Mouse (Mus musculus): ENCODE results near the gene Srbd1.

The Srbd1 gene

GRCm38 (mm10) chr17:85985131-85985530, 159.8 kb downstream of the Srbd1 start:
- no peak for DNase-seq (ENCODE audit: low read depth, low spot score)

DNA sequence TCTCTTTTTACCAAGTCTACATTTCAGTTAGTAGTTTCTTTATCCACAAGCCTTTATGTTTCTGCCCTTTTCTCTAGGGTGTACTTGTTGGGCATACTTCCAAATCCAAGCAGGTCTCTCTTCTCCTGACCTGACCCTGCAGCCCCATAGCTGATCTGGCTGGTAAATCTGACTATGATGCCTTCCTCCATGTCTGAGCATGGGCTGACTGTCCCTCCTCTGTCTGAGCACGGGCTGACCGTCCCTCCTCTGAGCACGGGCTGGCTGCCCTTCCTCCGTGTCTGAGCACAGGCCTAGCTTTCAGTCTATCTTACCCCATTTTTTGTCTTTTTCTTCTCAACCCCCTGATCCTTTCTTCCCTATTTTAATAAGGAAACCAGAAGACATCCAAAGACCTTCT, 162.7 kb downstream of the Srbd1 start:
- DNase-seq (ENCODE audit: low read depth, low spot score) = no peak

- no peak for DNase-seq (ENCODE audit: low read depth, low spot score)
Measured at GRCm38 (mm10) chr17:85981869-85982268, 163.1 kb downstream of the Srbd1 start.

- DNase-seq (ENCODE audit: low read depth, low spot score) = no peak
Measured at GRCm38 (mm10) chr17:85978876-85979275, 166.1 kb downstream of the Srbd1 start.

DNA sequence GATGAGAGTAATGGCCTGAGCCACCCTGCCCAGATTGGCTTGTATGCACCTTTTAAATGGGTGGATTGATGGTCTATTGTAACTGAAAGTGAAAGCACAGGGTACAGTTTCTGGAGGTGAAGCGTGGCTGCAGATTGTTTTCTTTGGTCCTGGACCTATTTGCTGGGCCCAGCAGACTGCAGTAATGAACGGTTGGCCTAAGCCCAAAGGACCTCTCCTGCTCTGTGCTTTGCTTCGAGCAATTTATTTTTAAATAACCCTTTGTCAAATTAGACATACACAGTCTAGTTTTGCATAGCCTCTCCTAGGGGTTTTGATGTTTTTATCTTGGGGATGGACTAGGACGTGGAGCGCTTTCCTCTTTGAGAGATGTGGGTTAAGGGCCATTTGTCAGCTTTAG, 169.9 kb downstream of the Srbd1 start:
- no peak for DNase-seq (ENCODE audit: low read depth, low spot score)

DNA sequence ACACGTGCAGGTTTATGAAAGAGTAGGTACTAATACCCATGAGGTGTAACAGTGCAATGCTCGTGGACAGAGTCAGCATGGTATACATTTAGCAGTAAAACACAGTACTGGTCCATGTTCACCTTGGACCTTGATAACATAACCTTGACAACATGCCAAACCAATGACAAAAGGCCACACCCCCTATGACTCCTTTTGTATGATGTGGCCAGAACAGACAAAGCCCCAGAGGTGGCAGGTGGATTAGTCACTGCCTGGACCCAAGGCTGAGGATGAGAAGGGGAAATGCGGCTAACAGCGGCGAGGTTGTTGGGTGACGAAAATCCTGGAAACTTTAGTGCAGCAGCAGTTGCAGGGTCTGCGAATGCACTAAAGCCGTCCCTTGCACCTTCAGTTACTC, 170.4 kb downstream of the Srbd1 start:
- DNase-seq (ENCODE audit: low read depth, low spot score) = no peak

- no peak for DNase-seq (ENCODE audit: low read depth, low spot score)
Measured at GRCm38 (mm10) chr17:85971120-85971519, 173.9 kb downstream of the Srbd1 start.

DNA sequence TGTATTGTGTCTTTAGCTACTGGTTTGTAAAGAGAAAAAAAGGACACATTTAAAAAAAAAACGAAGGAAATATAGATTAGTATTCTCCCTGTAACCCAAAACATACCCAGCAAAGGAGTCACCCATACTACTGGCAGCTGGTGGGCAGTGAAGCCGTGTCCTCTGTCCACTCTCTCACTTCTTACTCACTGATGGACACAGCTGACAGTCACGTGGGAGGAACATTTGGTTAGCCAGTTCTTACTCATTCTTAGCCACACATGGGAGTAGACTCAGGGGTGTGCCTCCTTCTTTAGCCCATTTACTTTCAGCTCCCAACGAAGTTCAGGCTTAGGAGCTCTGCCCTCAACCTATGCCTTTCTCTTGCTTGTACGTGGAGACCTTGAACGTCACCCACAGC, 183.3 kb downstream of the Srbd1 start:
- no peak for DNase-seq (ENCODE audit: low read depth, low spot score)

- no peak for DNase-seq (ENCODE audit: low read depth, low spot score)
Measured at GRCm38 (mm10) chr17:85951771-85952170, 193.2 kb downstream of the Srbd1 start.

GRCm38 (mm10) chr17:85949919-85950505, 195.0 kb downstream of the Srbd1 start:
- DNase-seq (ENCODE audit: low read depth, low spot score) = no peak

- DNase-seq (ENCODE audit: low read depth, low spot score) = no peak
Measured at GRCm38 (mm10) chr17:85948911-85949909, 195.8 kb downstream of the Srbd1 start.

DNA sequence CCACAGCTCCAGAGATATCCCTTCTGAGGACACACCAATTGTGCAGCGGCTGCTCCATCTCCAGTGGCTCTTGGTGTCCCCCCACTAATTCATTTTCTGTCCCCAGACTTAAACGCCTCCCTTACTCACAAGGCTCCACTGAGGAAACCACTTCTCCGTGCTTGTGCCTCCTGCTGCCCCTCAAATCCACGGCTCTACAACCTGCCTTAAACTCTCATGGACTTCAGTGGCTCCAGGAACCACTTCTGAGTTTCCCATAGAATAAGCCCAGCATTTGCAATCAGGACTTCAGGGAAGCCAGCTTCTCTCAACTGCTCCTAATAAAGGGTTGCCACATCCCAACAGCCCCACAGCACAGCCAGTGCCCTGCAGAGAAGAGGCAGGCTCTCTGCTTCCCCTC, 200.2 kb downstream of the Srbd1 start:
- no peak for DNase-seq (ENCODE audit: low read depth, low spot score)

DNA sequence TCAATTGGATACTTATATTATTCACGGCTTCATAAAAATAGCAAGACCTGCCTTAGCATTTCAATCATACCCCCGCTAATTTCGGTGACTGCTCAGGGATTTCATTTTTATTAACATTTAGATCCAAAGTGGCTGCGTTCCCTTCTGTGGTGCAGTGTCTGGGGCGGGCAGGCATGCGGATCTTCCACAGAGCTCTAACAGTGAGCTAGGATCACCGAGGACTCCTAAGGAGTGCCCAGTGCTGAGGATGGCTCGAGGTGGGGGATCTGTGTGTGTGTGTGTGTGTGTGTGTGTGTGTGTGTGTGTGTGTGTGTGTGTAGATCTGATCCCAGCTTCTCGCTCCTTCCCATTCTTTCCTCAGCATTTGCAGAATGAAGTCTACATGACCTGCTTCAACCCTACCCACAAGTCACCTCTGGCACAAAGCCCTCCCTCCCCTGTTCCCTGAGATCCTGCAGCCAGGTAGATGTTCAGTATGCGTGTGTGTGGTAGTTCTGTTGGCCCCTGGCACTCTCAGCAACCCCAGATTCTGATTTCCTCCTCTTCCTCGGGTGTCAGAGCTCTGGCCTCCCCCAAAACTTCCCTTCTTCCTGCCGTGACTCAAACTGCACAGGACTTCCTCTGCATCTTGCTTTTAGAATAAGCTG, 200.9 kb downstream of the Srbd1 start:
- no peak for DNase-seq (ENCODE audit: low read depth, low spot score)

DNA sequence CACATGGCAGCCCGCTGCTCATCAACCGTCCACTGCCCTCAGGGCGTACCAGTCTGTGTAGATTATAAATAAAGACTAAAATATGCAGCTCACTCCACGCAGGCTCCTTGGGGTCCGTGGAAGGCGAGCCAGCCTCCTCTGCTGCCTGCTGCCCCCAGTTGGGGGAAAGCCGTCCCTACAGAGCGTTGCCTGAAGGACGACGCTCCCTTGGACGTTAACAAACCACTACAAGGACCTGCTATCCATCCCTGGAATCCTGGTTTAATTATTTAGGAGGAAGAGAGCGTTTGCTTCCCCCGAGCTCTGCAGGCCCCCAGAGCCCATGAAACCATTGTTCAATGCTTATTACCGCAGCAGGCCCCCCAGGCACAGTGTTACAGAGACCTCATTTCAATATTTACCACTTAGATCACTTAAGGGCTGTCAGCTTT, 201.4 kb downstream of the Srbd1 start:
- DNase-seq (ENCODE audit: low read depth, low spot score) = no peak

DNA sequence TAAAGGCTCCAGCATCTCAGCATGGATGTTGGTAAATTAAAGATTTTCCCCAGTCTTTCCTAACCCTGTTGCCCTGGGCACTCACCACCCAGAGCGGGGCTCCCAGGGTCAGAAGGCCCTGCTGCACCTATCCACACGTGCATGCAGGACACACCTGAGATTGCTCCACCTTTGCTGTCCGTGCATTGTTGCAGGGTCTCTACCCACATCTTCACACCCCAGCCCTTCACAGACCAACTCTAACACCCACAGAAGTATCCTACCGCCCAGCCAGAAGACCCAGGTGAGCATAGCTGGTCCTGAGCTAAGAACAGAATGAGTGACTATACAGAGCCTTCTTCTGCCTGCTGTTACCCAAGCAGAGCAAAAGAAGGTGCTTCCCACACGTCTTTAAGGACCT, 201.9 kb downstream of the Srbd1 start:
- DNase-seq (ENCODE audit: low read depth, low spot score) = no peak

GRCm38 (mm10) chr17:85942123-85942522, 202.9 kb downstream of the Srbd1 start:
- no peak for DNase-seq (ENCODE audit: low read depth, low spot score)

DNA sequence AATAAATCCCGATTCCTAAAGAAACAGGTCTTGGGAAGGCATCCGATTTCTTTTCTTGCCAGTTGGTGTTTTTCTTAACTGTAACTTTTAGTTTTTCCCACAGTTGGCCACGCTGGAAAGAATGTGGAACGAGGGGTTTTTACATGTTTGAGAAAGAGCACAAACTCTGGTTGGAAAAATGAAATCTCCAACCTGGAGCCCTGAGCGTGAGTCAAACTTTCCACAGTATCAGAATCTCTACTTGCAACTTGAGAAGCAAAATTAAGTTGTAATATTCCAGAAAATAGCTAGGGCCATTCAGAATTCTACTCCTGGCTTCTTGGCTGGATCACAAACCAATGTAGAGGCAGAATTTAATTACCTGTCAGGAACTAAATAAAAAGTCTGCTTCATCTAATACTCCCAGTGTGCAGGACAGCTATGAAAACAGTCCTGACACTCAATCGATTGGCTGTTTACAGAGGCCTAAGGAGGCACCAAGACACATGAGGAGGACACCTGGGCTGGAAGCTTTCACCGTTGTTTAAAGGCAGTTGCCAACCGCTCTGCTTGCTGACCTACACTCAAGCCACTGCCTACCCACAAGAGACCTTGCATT, 203.7 kb downstream of the Srbd1 start:
- DNase-seq (ENCODE audit: low read depth, low spot score) = no peak

GRCm38 (mm10) chr17:85937131-85937530, 207.8 kb downstream of the Srbd1 start:
- no peak for DNase-seq (ENCODE audit: low read depth, low spot score)

DNA sequence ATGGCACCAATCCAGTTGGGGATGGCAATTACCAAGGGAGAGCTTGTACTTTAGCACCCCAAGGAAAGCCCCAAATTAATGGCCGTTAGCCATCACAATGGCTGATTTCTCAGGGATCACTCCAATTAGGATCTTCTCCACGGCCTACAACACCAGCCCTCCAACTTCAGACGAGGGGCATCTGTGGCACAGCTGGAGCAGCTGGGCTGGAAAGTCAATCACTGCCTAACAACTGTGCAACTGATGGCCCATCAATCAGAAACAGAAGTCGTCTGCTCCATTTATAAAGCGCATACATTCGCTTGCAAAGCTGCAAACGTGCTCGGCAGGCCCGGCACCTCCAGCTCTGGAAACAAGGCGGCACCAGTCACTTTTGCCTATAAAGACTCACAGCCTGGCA, 209.7 kb downstream of the Srbd1 start:
- no peak for DNase-seq (ENCODE audit: low read depth, low spot score)

Data from brain, embryonic 18.5 days (tissue).